Mouse (Mus musculus): Measurements from ENCODE around the gene Wscd2. TPM values are rescaled to one million over a fixed set of nuclear protein-coding genes. Genes with fewer than 3 reads are reported as not detected.
A peak's percentile ranks its signal among the peaks of the same experiment; 100 is the strongest.

Gene Wscd2
- polyA plus RNA-seq, 2 experiments: 8.4 to 12.5 TPM

DNA sequence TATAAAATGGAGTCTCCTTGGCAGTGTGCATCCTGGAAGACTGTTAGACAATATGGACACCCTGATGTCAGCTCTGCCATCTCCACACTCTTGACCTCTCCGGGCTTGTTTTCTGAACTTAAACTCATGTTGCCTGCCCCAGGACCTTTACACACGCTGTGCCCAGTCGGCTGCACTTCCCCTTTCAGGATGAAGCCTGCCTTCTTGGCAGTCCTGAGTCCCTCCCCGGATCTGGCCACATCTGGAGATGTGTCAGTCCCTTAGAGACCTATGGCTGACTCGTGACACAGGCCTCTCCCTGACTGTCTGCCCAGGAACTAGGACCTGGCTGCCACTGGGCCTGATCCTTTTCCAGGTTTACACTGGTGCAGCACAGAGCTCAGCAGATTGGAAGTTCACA is 16.6 kb downstream of the Wscd2 start:
- no peaks in the 10 kb centered on the region for H3K27me3 ChIP-seq (ENCODE audit: control insufficient read depth, insufficient read depth, low read length)
- H3K4me1 ChIP-seq (ENCODE audit: control insufficient read depth, insufficient read depth, low read length): peaks cover 22% of the 10 kb centered on the region
- whole genome bisulfite sequencing: 88% methylated on average over 5 of the region's 5 CpGs
- H3K9ac ChIP-seq (ENCODE audit: low read depth, low read length, severe bottlenecking): no peak overlapping the region
- H3K4me3 ChIP-seq (replicated peaks; ENCODE audit: low read length): no peak overlapping the region
- no peaks in the 10 kb centered on the region for H3K36me3 ChIP-seq (ENCODE audit: control insufficient read depth, insufficient read depth, low read length)
- DNase-seq (ENCODE audit: low spot score) (no peak), ATAC-seq (ENCODE audit: low FRiP score, low read depth) (no peak)
- H3K27ac ChIP-seq (replicated peaks; ENCODE audit: low read depth, low read length): no peak overlapping the region
- H3K9me3 ChIP-seq (ENCODE audit: control insufficient read depth, low read length): no peaks in the 10 kb centered on the region
- no peak overlapping the region for H3K4me2 ChIP-seq (replicated peaks; ENCODE audit: low read depth, low read length, severe bottlenecking)
- TF ChIP-seq POLR2A (IDR thresholded peaks at IDR 0.05; ENCODE audit: borderline replicate concordance, extremely low read depth, insufficient read depth, insufficient read length): no peak

DNA sequence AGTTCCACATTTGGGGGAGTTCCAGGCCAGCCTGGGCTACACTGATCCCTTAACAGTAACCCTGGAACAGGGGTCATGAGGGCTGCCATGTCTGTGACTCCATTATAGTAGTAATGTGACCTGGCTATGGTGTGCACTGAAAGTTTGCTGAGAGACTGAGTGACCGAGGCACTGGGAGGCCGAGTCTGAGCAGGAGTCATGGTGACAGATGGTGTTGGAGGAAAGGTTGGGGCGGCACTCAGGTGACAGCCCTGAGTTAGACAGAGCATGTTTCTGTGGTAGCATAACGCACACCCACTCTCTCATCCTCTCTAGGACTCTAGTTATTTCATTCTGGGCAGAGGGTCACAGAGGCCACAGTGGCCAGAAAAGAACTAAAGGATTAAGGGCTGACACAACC is 19.0 kb downstream of the Wscd2 start:
- Histone ChIP-seq H3K9ac (ENCODE audit: low read depth, low read length, severe bottlenecking) (no peak overlapping the region), H3K4me1 (ENCODE audit: control insufficient read depth, insufficient read depth, low read length) (peaks cover 15% of the 10 kb centered on the region), H3K4me2 (replicated peaks; ENCODE audit: low read depth, low read length, severe bottlenecking) (no peak overlapping the region), H3K4me3 (replicated peaks; ENCODE audit: low read length) (no peak overlapping the region), H3K9me3 (ENCODE audit: control insufficient read depth, low read length) (no peaks in the 10 kb centered on the region), H3K27ac (replicated peaks; ENCODE audit: low read depth, low read length) (no peak overlapping the region), H3K36me3 (ENCODE audit: control insufficient read depth, insufficient read depth, low read length) (no peaks in the 10 kb centered on the region), H3K27me3 (ENCODE audit: control insufficient read depth, insufficient read depth, low read length) (no peaks in the 10 kb centered on the region)
- ATAC-seq (ENCODE audit: low FRiP score, low read depth) (no peak), DNase-seq (ENCODE audit: low spot score) (no peak)
- 87% methylated on average over 4 of the region's 4 CpGs for WGBS
- no peak for TF ChIP-seq POLR2A (IDR thresholded peaks at IDR 0.05; ENCODE audit: borderline replicate concordance, extremely low read depth, insufficient read depth, insufficient read length)

GRCm38 (mm10) chr5:113513640-113514039 is 23.5 kb downstream of the Wscd2 start:
- DNase-seq (ENCODE audit: low spot score) (no peak), ATAC-seq (ENCODE audit: low FRiP score, low read depth) (no peak)
- H3K4me3 ChIP-seq (replicated peaks; ENCODE audit: low read length): no peak overlapping the region
- H3K36me3 ChIP-seq (ENCODE audit: control insufficient read depth, insufficient read depth, low read length): no peaks in the 10 kb centered on the region
- H3K9ac ChIP-seq (ENCODE audit: low read depth, low read length, severe bottlenecking): no peak overlapping the region
- no peak for TF ChIP-seq POLR2A (IDR thresholded peaks at IDR 0.05; ENCODE audit: borderline replicate concordance, extremely low read depth, insufficient read depth, insufficient read length)
- H3K27me3 ChIP-seq (ENCODE audit: control insufficient read depth, insufficient read depth, low read length): no peaks in the 10 kb centered on the region
- H3K4me1 ChIP-seq (ENCODE audit: control insufficient read depth, insufficient read depth, low read length): peaks cover 13% of the 10 kb centered on the region; the same call in 1 of the 2 replicates
- no peak overlapping the region for H3K27ac ChIP-seq (replicated peaks; ENCODE audit: low read depth, low read length)
- WGBS: 59% methylated on average over 8 of the region's 8 CpGs
- H3K4me2 ChIP-seq (replicated peaks; ENCODE audit: low read depth, low read length, severe bottlenecking): no peak overlapping the region
- no peaks in the 10 kb centered on the region for H3K9me3 ChIP-seq (ENCODE audit: control insufficient read depth, low read length)

- no peaks in the 10 kb centered on the region for H3K9me3 ChIP-seq (ENCODE audit: control insufficient read depth, low read length)
- TF ChIP-seq POLR2A (IDR thresholded peaks at IDR 0.05; ENCODE audit: borderline replicate concordance, extremely low read depth, insufficient read depth, insufficient read length): no peak
- H3K27me3 ChIP-seq (ENCODE audit: control insufficient read depth, insufficient read depth, low read length): no peaks in the 10 kb centered on the region
- H3K27ac ChIP-seq (replicated peaks; ENCODE audit: low read depth, low read length): no peak overlapping the region
- H3K4me2 ChIP-seq (replicated peaks; ENCODE audit: low read depth, low read length, severe bottlenecking): no peak overlapping the region
- H3K9ac ChIP-seq (ENCODE audit: low read depth, low read length, severe bottlenecking): no peak overlapping the region
- ATAC-seq (ENCODE audit: low FRiP score, low read depth) (no peak), DNase-seq (ENCODE audit: low spot score) (peak; percentile 18)
- peaks cover 13% of the 10 kb centered on the region; the same call in 1 of the 2 replicates for H3K4me1 ChIP-seq (ENCODE audit: control insufficient read depth, insufficient read depth, low read length)
- H3K4me3 ChIP-seq (replicated peaks; ENCODE audit: low read length): no peak overlapping the region
- H3K36me3 ChIP-seq (ENCODE audit: control insufficient read depth, insufficient read depth, low read length): no peaks in the 10 kb centered on the region
- WGBS: 65% methylated on average over 6 of the region's 6 CpGs
These were observed 23.9 kb downstream of the Wscd2 start for GRCm38 (mm10) chr5:113514062-113514461.

- 43% methylated on average over 14 of the region's 14 CpGs for WGBS
- Histone ChIP-seq H3K4me2 (replicated peaks; ENCODE audit: low read depth, low read length, severe bottlenecking) (no peak overlapping the region), H3K4me1 (ENCODE audit: control insufficient read depth, insufficient read depth, low read length) (peaks cover 13% of the 10 kb centered on the region; the same call in 1 of the 2 replicates), H3K9ac (ENCODE audit: low read depth, low read length, severe bottlenecking) (no peak overlapping the region), H3K27ac (replicated peaks; ENCODE audit: low read depth, low read length) (no peak overlapping the region), H3K27me3 (ENCODE audit: control insufficient read depth, insufficient read depth, low read length) (no peaks in the 10 kb centered on the region), H3K9me3 (ENCODE audit: control insufficient read depth, low read length) (no peaks in the 10 kb centered on the region), H3K4me3 (replicated peaks; ENCODE audit: low read length) (no peak overlapping the region), H3K36me3 (ENCODE audit: control insufficient read depth, insufficient read depth, low read length) (no peaks in the 10 kb centered on the region)
- no peak for TF ChIP-seq POLR2A (IDR thresholded peaks at IDR 0.05; ENCODE audit: borderline replicate concordance, extremely low read depth, insufficient read depth, insufficient read length)
- no peak for ATAC-seq (ENCODE audit: low FRiP score, low read depth)
- DNase-seq (ENCODE audit: low spot score): no peak
These were observed 26.2 kb downstream of the Wscd2 start for GRCm38 (mm10) chr5:113516119-113516872.

Data from limb, embryonic 14.5 days (tissue).